Mouse (Mus musculus) lung, adult 2 months (tissue): ENCODE data around the gene Fut7.

Source experiments
- CTCF ChIP-seq: fragments of 200-500 bp; IDR thresholded peaks from 2 replicates; pipeline ENCODE4 v1.5.1; 2011; ENCODE audit warnings: mild to moderate bottlenecking, low read length, control low read depth; ENCODE audit not compliant: insufficient read depth
- POLR2A ChIP-seq: fragments of 200-500 bp; IDR thresholded peaks from 2 replicates; pipeline ENCODE4 v1.6.1; 2011; ENCODE audit warnings: low read depth, mild to moderate bottlenecking, control low read depth, low read length, borderline replicate concordance; ENCODE audit errors: extremely low read depth

DNA sequence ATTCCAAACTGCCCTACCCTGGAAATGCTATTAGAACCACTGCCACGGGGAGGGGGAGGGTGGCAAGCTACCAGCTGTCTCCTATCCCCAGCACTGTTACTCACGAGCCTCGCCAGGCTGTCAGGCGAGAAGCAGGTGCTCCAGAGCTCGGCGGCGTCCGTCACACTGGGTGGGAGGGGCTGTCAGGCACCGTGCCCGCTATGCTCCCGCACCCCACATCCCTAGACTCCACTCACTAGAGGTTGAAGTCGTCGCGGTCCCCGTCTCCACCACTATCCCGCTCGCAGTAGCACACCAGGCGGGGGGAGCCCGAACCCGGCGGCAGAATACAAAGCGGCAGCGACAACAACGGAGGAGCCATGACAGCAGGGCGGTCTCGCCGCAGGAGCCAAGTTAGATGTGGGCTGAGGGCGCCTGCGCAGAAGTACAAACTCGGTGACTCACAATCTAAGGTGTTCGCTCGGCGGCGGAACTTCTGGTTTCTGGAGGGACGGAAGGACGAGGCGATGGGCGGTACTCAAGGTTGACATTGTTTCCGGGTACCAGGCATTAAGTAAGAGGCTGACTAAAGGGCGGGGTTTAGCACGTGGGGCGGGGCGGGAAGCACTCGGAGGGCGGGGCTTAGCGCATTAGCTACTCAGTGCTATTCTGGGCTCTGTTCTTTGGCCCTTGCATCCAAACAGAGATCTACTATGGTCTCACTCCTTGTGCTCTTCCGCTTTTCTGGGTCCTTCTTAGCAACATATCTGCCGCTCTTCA, 37.7 kb downstream of the Fut7 start, which contains the start of gene Paxx:
- TF ChIP-seq POLR2A (peak; percentile 79; the same call in 1 of the 2 replicates), CTCF (no peak)
